Mouse (Mus musculus): ENCODE results near the gene Wipf2.

DNA sequence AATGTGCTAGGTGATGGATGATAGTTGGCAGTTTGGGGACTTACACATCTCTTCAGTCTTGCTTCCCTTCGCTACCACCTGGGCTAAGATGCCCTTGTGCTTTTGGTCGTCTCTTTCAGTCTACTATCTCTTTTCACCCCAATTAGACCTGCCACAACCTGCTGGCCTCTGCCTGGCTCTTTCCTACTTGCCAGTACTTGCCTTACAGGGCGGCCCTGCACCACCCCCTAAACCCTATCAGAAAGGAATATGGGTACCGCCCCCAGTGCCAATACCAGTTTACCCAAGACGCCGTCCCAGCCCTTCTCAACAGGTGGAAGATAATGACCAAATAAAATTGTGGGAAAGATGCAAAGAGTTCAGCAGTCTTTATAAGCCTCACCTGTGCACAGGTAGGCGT is 27.3 kb upstream of the Wipf2 start:
- TF ChIP-seq ELF1 (IDR thresholded peaks at IDR 0.05; ENCODE audit: low read depth, low read length) = no peak
- no peak for TF ChIP-seq CTCF (conservative IDR thresholded peaks at IDR 0.05 in 1 of 2, IDR thresholded peaks at IDR 0.05 in 1 of 2; ENCODE audit: low read depth in 2 of 2, low read length in 2 of 2)
- TF ChIP-seq CHD2 (IDR thresholded peaks at IDR 0.05; ENCODE audit: low read length) = no peak
- TF ChIP-seq EP300 (IDR thresholded peaks at IDR 0.05; ENCODE audit: low read length) = no peak
- TF ChIP-seq KAT2A (IDR thresholded peaks at IDR 0.05; ENCODE audit: insufficient replicate concordance, low read length) = no peak
- TF ChIP-seq ETS1 (conservative IDR thresholded peaks at IDR 0.05; ENCODE audit: low read depth, low read length) = no peak
- no peak for TF ChIP-seq BHLHE40 (IDR thresholded peaks at IDR 0.05; ENCODE audit: low read depth, low read length)
- no peak for TF ChIP-seq MXI1 (IDR thresholded peaks at IDR 0.05; ENCODE audit: low read depth, low read length)
- no peak for TF ChIP-seq TCF12 (IDR thresholded peaks at IDR 0.05; ENCODE audit: low read depth, low read length)
- no peak for TF ChIP-seq POLR2A (IDR thresholded peaks at IDR 0.05; ENCODE audit: low read depth, low read length)
- TF ChIP-seq NRF1 (IDR thresholded peaks at IDR 0.05; ENCODE audit: low read depth, low read length) = no peak
